Mouse (Mus musculus) midbrain, embryonic 12.5 days (tissue): ENCODE data around the gene Jade1. TPM values are rescaled to one million over a fixed set of nuclear protein-coding genes. Genes with fewer than 3 reads are reported as not detected.

Experiments
- ATAC-seq: fragments of 200-750 bp; cut with Nextera tagmentation; 2 replicates; pipeline ENCODE4 v1.8.0; 2017; ENCODE audit warnings: low read depth, moderate TSS enrichment, moderate library complexity; ENCODE audit not compliant: low FRiP score
- H3K27ac ChIP-seq: fragments of 300-500 bp; sonication (generic); replicated peaks from 2 replicates; pipeline ENCODE4 v1.5.1; 2016; ENCODE audit warnings: mild to moderate bottlenecking
- H3K27me3 ChIP-seq: fragments of 300-500 bp; sonication (generic); 2 replicates; pipeline ENCODE4 v1.6.1; 2016; ENCODE audit warnings: mild to moderate bottlenecking
- H3K36me3 ChIP-seq: fragments of 300-500 bp; sonication (generic); 2 replicates; pipeline ENCODE4 v1.6.1; 2016
- H3K4me1 ChIP-seq: fragments of 300-500 bp; sonication (generic); 2 replicates; pipeline ENCODE4 v1.6.1; 2016
- H3K4me2 ChIP-seq: fragments of 300-500 bp; sonication (generic); replicated peaks from 2 replicates; pipeline ENCODE4 v1.6.1; 2016; ENCODE audit warnings: mild to moderate bottlenecking, moderate library complexity
- H3K4me3 ChIP-seq: fragments of 300-500 bp; sonication (generic); 2 replicates; pipeline ENCODE4 v1.5.1; 2016; ENCODE audit warnings: mild to moderate bottlenecking
- H3K9ac ChIP-seq: fragments of 300-500 bp; sonication (generic); replicated peaks from 2 replicates; pipeline ENCODE4 v1.6.1; 2016; ENCODE audit warnings: mild to moderate bottlenecking, moderate library complexity
- H3K9me3 ChIP-seq: fragments of 300-500 bp; sonication (generic); 2 replicates; pipeline ENCODE4 v1.6.1; 2016; ENCODE audit warnings: mild to moderate bottlenecking
- WGBS: fragments of 180-500 bp; shearing (Covaris S2); methylation state at CpG from one replicate; pipeline ENCODE4 v1.1.7; 2016; 5-methylcytosine and 5-hydroxymethylcytosine counted together
- polyA plus RNA-seq: library from polyadenylated mRNA; unstranded; fragments of >200 nt; fragmentation: Nextera tagmentation; extraction: Ambion mirVana; gene quantifications from 2 replicates; pipeline ENCODE4 v1.2.1, GENCODE M21; 2016

Jade1 gene
- polyA plus RNA-seq, 1 experiment from 2014 or later, result 19.5 TPM

DNA sequence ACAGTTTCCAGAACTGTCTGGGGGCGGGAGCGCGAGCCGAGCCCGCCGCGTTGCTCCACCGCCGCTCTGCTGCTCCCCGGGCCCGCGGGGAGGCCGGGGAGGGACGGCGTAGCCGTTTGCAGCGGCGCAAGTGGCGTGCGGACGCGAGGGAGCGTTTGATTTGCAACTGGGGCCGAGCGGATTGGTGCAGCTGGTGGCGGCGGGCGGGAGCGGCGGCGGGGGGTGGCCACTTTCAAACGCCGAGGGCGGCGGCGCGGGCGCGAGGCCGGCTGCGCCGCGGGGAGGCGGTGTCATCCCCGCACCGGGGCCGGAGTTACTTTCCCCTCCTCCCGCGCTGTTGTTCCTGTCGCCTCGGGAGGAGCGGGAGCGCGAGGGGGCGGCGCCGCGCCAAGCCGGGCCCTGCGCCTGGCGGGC is 9.9 kb downstream of the Jade1 start:
- Histone ChIP-seq H3K27me3 (no peaks in the 10 kb centered on the region), H3K4me2 (peak overlapping the region; percentile 84), H3K36me3 (no peaks in the 10 kb centered on the region), H3K4me1 (peaks cover 23% of the 10 kb centered on the region), H3K9ac (peak overlapping the region; percentile 92), H3K4me3 (peak overlapping the region; percentile 82), H3K27ac (peak overlapping the region; percentile 97), H3K9me3 (no peaks in the 10 kb centered on the region)
- ATAC-seq, result peak; percentile 72
- under 1% methylated on average over 43 of the region's 61 CpGs for WGBS

DNA sequence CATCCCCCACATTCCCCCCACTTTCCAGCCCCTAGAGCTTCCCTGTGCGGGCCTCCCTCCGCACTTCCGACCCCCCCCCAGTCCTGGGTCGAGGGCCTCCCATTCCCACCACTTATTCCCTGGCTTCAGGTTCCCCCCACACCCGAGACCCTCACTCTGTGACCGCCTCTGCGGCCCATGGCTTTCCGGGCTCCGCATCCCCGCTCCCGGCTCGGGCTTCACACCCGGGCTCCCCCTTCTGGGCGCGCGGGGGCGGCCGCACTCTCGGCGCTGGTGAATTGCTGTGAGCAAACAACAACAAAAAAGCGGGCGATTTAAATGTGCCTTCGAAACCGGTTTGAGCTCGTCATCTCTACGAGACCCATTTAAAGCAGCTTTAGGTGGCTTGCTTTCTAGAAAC is 10.4 kb downstream of the Jade1 start:
- Histone ChIP-seq H3K4me3 (peak overlapping the region; percentile 82), H3K36me3 (no peaks in the 10 kb centered on the region), H3K9ac (peak overlapping the region; percentile 92), H3K27ac (peak overlapping the region; percentile 97), H3K9me3 (no peaks in the 10 kb centered on the region), H3K4me1 (peaks cover 26% of the 10 kb centered on the region), H3K4me2 (peak overlapping the region; percentile 84), H3K27me3 (no peaks in the 10 kb centered on the region)
- peak; percentile 68 for ATAC-seq
- WGBS, result 0% methylated on average over 26 of the region's 26 CpGs

DNA sequence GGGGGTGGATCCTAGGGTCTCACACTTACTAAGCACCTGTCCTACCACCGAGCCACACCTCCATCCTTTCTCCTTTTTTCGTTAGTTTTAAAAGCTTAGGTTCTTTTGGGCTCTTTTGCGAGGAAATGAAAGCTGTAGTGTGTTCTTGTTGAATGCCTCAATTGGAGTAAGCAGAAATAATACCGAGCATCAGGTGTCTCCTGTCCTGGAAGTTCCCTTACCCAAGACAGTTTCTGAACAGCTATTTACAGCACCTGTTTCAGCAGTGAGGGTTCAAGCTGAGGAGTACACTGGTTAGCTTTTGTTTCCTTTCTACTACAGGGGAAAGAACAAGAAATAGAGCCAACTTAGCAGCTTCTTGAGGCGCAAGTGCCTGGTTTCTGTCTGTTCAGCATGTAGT is 14.4 kb downstream of the Jade1 start:
- Histone ChIP-seq H3K36me3 (no peaks in the 10 kb centered on the region), H3K27ac (no peak overlapping the region), H3K9me3 (no peaks in the 10 kb centered on the region), H3K9ac (no peak overlapping the region), H3K4me1 (peaks cover 38% of the 10 kb centered on the region), H3K4me2 (no peak overlapping the region), H3K27me3 (no peaks in the 10 kb centered on the region), H3K4me3 (no peak overlapping the region)
- 76% methylated on average over 5 of the region's 5 CpGs for WGBS
- no peak for ATAC-seq

- peaks cover 36% of the 10 kb centered on the region for H3K4me1 ChIP-seq
- WGBS, result 77% methylated on average over 4 of the region's 4 CpGs
- ATAC-seq, result no peak
- no peaks in the 10 kb centered on the region for H3K27me3 ChIP-seq
- H3K9ac ChIP-seq, result no peak overlapping the region
- H3K36me3 ChIP-seq, result no peaks in the 10 kb centered on the region
- no peak overlapping the region for H3K4me3 ChIP-seq
- H3K27ac ChIP-seq, result no peak overlapping the region
- no peaks in the 10 kb centered on the region for H3K9me3 ChIP-seq
- H3K4me2 ChIP-seq, result no peak overlapping the region
Observed at GRCm38 (mm10) chr3:41572131-41572530, 16.6 kb downstream of the Jade1 start.

DNA sequence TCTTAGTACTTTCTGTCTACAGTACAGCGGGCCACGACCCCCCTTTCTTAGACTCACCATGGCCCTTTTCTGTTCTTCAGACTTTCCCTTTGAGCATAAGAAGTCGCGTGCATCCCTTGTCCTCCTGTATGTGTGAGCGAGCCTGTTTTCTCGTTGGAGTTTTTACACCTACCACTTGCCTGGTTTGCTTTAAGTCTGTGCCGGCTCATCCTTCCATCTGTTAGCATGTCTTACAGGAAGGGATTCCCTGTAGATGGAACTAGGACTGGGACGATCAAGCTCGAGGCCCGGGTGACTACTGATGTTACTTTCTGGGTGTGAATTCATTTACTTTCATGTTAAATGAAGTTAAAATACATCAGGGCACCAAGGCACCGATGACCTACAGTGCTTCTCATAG is 17.4 kb downstream of the Jade1 start:
- 93% methylated on average over 11 of the region's 11 CpGs for WGBS
- H3K9me3 ChIP-seq, result no peaks in the 10 kb centered on the region
- H3K4me2 ChIP-seq, result no peak overlapping the region
- H3K9ac ChIP-seq, result no peak overlapping the region
- H3K27me3 ChIP-seq, result no peaks in the 10 kb centered on the region
- H3K4me1 ChIP-seq, result peaks cover 36% of the 10 kb centered on the region
- no peak for ATAC-seq
- no peak overlapping the region for H3K4me3 ChIP-seq
- H3K27ac ChIP-seq, result no peak overlapping the region
- no peaks in the 10 kb centered on the region for H3K36me3 ChIP-seq

DNA sequence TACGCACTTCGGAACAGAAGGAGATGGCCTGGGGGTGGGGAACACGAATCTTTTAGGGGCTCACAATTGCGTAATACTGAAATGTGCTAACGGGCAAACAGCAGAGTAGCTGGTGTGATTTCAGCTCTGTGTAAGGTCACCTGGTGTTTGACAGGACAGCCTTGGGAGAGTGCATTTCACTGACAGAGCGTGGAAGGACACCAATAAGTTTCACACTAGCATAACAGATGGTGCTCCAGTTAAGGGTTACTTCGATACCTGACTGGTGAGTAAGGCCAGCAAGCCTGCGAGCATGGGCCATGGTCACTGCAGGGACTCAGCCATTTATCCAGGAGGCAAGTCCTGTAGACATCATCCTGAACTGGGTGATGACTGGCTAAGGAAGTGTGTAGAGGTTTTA is 18.7 kb downstream of the Jade1 start:
- Histone ChIP-seq H3K9ac (no peak overlapping the region; the same call in 1 of the 2 replicates), H3K4me2 (no peak overlapping the region), H3K4me1 (peaks cover 32% of the 10 kb centered on the region), H3K36me3 (no peaks in the 10 kb centered on the region), H3K9me3 (no peaks in the 10 kb centered on the region), H3K27ac (no peak overlapping the region), H3K4me3 (no peak overlapping the region), H3K27me3 (no peaks in the 10 kb centered on the region)
- ATAC-seq, result no peak
- 85% methylated on average over 8 of the region's 8 CpGs for WGBS

- no peaks in the 10 kb centered on the region for H3K27me3 ChIP-seq
- peaks cover 32% of the 10 kb centered on the region for H3K4me1 ChIP-seq
- no peak overlapping the region for H3K27ac ChIP-seq
- whole genome bisulfite sequencing, result 79% methylated on average over 7 of the region's 7 CpGs
- H3K4me2 ChIP-seq, result no peak overlapping the region
- no peak overlapping the region for H3K4me3 ChIP-seq
- H3K9me3 ChIP-seq, result no peaks in the 10 kb centered on the region
- H3K36me3 ChIP-seq, result no peaks in the 10 kb centered on the region
- ATAC-seq, result no peak
- H3K9ac ChIP-seq, result no peak overlapping the region
Observed at GRCm38 (mm10) chr3:41574720-41575435, 19.3 kb downstream of the Jade1 start.

- no peaks in the 10 kb centered on the region for H3K9me3 ChIP-seq
- H3K4me3 ChIP-seq, result no peak overlapping the region
- no peaks in the 10 kb centered on the region for H3K27me3 ChIP-seq
- ATAC-seq, result no peak
- H3K4me1 ChIP-seq, result peaks cover 40% of the 10 kb centered on the region
- no peak overlapping the region for H3K27ac ChIP-seq
- 80% methylated on average over 5 of the region's 5 CpGs for WGBS
- no peak overlapping the region for H3K4me2 ChIP-seq
- no peak overlapping the region for H3K9ac ChIP-seq
- no peaks in the 10 kb centered on the region for H3K36me3 ChIP-seq
Observed at GRCm38 (mm10) chr3:41575971-41576370, 20.4 kb downstream of the Jade1 start.

GRCm38 (mm10) chr3:41577240-41577639 is 21.7 kb downstream of the Jade1 start:
- no peak for ATAC-seq
- H3K36me3 ChIP-seq, result no peaks in the 10 kb centered on the region
- H3K4me3 ChIP-seq, result no peak overlapping the region
- no peaks in the 10 kb centered on the region for H3K27me3 ChIP-seq
- H3K4me2 ChIP-seq, result no peak overlapping the region
- H3K4me1 ChIP-seq, result peaks cover 40% of the 10 kb centered on the region
- H3K9me3 ChIP-seq, result no peaks in the 10 kb centered on the region
- WGBS, result 70% methylated on average over 2 of the region's 2 CpGs
- H3K27ac ChIP-seq, result no peak overlapping the region
- no peak overlapping the region for H3K9ac ChIP-seq

DNA sequence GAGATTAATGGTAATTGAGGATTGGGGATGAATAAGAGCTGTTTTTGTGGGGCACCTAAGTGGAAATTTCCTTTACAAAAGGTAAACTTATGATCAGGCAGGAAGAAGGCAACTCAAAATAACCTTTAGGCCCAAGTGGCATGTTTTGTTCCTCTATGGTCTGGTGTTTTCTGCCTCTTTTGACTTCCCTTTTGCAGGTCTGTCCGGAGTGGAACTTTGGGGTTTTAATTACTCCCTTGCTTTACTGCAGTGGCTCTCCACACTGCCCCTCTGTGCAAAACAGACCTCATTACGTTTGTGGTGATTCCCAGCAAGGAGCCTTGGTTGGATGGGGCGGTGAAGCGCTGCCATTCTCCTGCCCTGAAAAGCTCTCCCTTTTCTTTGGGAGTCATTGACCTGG is 24.3 kb downstream of the Jade1 start:
- H3K4me2 ChIP-seq, result no peak overlapping the region
- no peak overlapping the region for H3K4me3 ChIP-seq
- no peak for ATAC-seq
- H3K27ac ChIP-seq, result no peak overlapping the region
- 23% methylated on average over 4 of the region's 4 CpGs for WGBS
- H3K9me3 ChIP-seq, result no peaks in the 10 kb centered on the region
- no peaks in the 10 kb centered on the region for H3K36me3 ChIP-seq
- no peaks in the 10 kb centered on the region for H3K27me3 ChIP-seq
- H3K9ac ChIP-seq, result no peak overlapping the region
- H3K4me1 ChIP-seq, result peaks cover 30% of the 10 kb centered on the region

DNA sequence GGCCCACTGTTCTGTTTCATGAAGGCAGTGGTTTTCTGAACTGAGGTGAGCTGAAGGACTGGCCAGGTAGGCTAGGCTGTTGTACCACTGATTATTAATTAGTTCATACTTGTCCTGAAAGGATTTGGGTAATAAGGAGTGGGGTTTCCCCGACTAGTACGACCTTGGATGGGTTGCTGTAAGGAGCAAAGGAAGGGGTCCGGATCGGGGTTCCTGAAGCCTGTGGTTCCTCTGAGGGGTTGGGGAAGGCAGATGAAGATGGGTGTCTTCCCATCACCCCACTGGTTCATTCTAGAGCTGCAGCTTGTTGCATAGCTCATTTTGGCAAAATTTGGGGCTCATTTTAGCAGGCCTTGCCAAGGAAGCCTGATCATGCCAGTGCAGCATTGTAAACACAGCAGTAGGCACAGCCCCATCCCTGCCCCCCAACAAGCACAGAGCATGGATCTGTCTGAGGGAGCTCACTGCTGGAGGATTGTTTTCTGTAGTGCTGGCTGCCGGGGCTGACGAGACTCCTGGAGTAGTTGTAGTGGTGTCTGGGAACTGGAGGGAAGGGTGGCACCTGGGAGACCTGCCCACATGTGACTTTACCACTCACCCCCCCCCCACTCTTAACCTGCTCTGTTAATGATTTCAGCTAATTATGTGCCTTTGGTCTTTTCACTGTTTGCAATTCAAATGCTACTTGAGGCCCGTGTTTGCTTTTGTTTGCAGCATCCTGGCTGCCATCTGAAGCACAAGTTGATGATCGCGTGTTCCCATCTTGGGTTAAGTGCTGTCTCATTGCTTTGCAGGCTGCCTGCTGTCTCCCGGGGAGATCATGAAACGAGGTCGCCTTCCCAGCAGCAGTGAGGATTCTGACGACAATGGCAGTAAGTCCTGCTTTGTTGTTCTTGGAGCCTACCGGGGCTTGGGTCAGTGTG is 25.1 kb downstream of the Jade1 start:
- Histone ChIP-seq H3K4me2 (0 out of 2 replicates have a peak overlapping the region, but pooled peaks have one; percentile 3), H3K4me1 (peaks cover 27% of the 10 kb centered on the region), H3K4me3 (no peak overlapping the region), H3K36me3 (no peaks in the 10 kb centered on the region), H3K9ac (peak overlapping the region; percentile 25; the same call in 1 of the 2 replicates), H3K9me3 (no peaks in the 10 kb centered on the region), H3K27me3 (no peaks in the 10 kb centered on the region), H3K27ac (no peak overlapping the region)
- 30% methylated on average over 14 of the region's 14 CpGs for WGBS
- ATAC-seq, result 0 out of 2 replicates have a peak, but pooled peaks have one; percentile 18

DNA sequence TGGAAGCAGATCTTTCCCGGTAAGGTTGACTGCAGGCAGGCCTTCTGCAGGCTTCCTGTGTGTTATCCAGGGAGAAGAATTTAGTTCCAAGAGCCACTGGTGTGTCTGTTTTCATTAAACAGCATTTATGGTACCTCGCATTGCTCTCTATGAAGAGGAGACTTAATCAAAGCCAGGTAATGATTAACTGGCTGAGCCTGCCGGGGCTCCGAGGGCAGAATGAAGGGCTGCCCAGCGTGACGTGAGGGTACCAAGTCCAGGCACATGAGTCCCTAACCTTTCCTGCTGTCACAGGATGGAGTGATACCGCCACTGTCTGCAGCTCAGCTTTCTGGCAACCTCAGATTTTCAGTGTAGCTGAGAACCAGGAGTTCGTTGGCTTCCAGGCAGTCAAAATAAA is 25.9 kb downstream of the Jade1 start:
- ATAC-seq, result no peak
- Histone ChIP-seq H3K27me3 (no peaks in the 10 kb centered on the region), H3K4me3 (no peak overlapping the region), H3K4me1 (peaks cover 27% of the 10 kb centered on the region), H3K4me2 (0 out of 2 replicates have a peak overlapping the region, but pooled peaks have one; percentile 3), H3K36me3 (no peaks in the 10 kb centered on the region), H3K9me3 (no peaks in the 10 kb centered on the region), H3K9ac (peak overlapping the region; percentile 25; the same call in 1 of the 2 replicates), H3K27ac (no peak overlapping the region)
- 58% methylated on average over 8 of the region's 8 CpGs for WGBS
